Mouse (Mus musculus): ENCODE data around the gene Klhl31.

DNA sequence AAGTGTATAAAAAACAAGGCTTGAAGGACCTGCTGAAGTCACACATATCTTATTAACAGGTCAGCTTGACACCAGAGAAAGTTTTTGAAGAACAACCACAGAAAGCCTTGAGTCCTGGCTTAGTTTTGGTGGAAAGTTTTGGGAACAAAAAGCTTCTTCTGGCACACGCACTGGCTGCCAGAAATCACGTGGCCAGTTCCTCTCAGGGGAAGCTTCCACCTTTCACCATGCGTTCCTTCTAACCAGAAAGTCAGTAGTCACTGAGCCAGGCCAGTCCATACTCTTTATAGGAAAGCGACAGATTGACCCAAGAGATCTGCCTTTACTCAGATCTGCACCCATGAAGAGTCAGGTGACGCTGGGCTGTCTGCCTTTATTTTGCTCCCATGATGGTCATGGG lies 12.1 kb upstream of the Klhl31 start:
- TF ChIP-seq CTCF (IDR thresholded peaks at IDR 0.05; ENCODE audit: low read depth) (no peak), EP300 (optimal IDR thresholded peaks at IDR 0.05) (no peak)
